Mouse (Mus musculus) left cerebral cortex, adult 11 months (tissue): ENCODE measurements around the gene Ppp1r14b.

ENCODE experiments used
- DNase-seq: peaks from one replicate; pipeline ENCODE4 v3.0.0; 2022; ENCODE audit warnings: low spot score

Gene Ppp1r14b

DNA sequence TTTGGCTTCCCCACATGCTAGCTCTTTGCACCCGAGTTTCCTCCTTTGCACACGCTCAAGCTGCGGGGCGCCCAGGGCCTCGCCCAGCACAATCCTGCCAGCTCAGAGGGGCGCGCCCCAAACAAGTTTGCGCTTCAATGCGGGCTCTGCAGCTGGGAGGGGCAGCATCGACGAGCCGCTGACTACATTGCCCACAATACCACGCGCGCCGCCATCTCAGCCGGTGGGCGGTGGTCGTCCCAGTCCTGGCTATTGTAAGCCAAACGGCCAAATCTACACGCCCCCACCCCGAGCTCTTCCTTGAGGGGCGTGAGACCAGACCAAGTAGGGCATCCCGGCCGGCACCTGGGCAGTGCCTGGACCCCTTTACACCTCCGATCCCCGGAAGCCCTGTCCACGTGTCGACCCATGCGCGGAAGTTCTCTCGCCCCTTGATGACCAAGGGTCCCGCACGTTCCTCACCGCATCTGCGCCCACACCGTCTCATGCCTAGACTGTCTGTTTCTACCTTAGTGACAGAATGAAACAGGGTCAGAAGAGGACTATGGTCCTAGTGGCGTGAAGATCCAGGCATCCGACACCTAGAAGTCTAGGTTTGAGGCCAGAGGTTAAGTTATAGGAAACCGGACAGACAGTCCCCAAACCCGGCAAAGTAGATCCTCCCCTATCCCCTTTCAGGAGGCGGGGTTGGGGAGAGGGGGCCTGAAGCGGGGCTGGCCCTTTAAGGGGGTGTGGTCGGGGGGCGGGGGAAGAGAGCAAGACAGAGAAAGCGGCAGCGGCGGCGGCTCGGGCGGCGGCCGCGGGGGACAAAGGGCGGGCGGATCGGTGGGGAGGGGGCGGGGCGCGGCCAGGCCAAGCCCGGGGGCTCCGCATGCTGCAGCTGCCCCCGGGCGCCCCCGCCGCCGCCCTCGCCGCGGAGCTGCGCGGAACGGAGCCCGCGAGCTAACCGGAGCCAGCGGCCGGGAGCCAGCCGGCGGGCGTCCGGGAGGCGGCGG is at the start of gene Ppp1r14b:
TSS of gene Ppp1r14b (plus strand) at position 758 of the 995 bp plus-strand sequence.
- no peak for DNase-seq

- DNase-seq, result no peak
Observed at GRCm38 (mm10) chr19:6925307-6925573, 49.5 kb upstream of the Ppp1r14b start, which contains the start of gene Catsperz. Catsperz (minus strand) TSS chr19:6925380.

DNA sequence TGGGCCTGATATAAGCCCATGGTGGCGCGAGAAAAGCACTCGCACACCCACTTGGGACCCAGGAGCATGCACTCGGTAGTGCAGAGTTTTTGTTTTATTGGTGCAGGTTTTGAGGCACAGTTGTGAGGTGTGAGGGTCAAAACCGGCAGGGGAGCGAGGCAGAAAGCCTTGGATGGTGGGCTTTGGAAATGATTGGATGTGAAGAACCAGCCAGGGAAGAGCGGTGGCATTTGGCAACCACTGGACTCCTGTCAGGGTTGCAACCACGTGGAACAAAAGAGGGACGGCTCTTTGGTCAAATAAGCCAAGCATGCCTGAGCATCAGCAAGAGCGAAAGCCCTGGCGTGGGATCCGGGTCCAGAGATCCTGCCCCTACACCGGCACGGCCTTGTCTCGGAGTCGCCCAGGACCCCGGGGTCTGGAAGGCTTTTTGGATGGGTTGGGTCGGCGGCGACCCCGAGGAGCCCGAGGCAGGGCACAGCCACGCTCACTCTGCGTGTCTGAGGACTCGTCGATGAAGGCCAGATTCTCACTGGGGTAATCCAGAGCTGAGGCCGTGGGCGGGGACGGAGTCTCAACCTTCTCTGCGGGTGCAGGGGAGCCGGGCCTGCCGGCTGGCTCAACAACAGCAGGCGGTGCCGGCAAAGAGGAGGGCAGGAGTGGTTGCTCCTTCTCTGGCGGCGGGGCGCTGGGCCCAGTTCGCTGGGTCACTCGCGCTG is 49.0 kb upstream of the Ppp1r14b start:
- no peak for DNase-seq

DNA sequence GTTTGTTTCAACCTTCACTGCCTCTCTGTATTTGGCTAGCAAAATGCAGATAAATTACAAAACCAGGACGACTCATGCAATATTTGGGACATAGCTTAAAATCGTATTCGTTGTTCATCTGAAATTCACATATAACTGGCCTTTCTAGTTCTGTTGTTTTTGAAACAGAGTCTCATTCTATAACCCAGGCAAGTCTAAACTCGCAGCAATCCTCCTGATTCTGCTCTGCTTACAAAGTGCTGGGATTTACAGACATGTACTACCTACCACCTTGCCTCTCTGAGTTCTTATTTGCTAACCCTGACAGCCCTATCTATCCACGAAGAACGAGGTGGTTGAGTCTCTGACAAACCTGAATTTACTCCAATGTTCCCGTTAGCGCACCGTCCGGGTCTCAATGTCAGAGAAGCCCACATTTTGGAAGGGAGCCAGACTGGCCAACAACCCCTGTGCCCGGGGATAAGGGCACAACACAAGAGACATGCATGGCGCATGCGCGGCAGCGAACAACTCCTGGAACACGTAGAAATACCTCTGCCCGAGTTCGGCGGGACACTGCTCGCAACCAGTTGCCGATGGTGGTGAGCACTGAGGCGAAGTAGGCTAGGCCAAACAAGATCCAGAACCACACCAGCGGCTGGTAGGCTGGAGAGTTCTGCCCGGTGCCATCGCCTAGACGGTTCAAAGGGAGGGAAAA is 48.1 kb upstream of the Ppp1r14b start:
- DNase-seq, result no peak

GRCm38 (mm10) chr19:6928080-6928479 is 46.7 kb upstream of the Ppp1r14b start:
- no peak for DNase-seq

DNA sequence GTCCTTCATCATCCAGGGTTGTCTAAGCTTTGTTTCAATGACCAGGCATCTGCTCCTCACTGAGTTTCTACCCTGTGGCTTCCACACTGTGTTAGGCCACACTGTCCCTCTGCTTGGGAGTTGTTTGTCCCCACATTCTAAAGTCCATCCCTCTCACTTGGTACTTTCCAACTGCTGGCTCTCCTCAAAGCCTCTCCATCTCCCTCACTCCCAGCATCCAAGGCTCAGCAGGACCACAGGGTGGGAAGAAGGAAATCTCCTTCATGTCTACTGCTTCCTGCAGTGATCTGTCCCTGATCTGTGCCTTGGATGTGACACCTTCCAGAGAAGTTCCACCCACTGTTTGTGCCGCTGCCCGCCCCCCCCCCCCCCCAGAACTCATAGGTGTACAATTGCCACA is 43.8 kb upstream of the Ppp1r14b start:
- DNase-seq, result no peak

DNA sequence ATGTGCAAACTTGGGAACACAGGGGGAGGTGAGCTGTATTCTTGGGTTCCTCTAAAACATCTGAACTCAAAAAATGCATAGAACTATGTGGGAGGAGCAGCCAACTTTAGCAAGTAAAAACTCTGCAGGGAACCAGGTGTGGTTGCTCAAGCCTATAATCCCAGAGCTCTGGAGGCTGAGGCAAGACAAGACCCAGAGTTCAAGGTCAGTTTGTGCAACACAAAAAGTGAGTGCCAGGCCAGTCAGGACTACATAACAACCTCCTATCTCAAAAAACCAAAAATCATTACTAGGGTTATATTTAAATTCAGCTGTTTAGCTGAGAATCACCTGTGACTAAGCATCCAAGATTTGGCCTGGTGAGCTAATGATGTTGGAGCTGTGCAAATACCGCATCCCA is 42.8 kb upstream of the Ppp1r14b start:
- DNase-seq, result no peak

- no peak for DNase-seq
Observed at GRCm38 (mm10) chr19:6933102-6933435, 41.7 kb upstream of the Ppp1r14b start.

- DNase-seq, result no peak
Observed at GRCm38 (mm10) chr19:6933436-6934194, 41.2 kb upstream of the Ppp1r14b start.

GRCm38 (mm10) chr19:6934195-6934977 is 40.4 kb upstream of the Ppp1r14b start, which contains the start of gene Kcnk4:
Kcnk4 (minus strand) TSS chr19:6934515.
- no peak for DNase-seq

DNA sequence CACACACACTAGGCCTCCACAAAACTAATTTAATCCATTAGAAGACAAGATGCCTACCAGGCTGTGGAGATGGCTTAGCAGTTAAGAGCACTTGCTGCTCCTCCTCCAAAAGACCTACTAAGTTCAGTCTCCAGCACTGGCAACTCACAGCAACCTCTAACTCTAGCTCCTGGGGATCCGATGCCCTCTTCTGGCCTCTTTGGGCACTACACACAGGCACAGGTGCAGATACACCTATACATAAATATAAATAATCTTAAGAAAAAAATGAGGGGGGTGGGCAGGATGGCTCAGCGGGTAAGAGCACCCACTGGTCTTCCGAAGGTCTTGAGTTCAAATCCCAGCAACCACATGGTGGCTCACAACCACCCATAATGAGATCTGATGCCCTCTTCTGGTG is 38.5 kb upstream of the Ppp1r14b start:
- no peak for DNase-seq

GRCm38 (mm10) chr19:6937541-6938465 is 37.0 kb upstream of the Ppp1r14b start:
- no peak for DNase-seq

DNA sequence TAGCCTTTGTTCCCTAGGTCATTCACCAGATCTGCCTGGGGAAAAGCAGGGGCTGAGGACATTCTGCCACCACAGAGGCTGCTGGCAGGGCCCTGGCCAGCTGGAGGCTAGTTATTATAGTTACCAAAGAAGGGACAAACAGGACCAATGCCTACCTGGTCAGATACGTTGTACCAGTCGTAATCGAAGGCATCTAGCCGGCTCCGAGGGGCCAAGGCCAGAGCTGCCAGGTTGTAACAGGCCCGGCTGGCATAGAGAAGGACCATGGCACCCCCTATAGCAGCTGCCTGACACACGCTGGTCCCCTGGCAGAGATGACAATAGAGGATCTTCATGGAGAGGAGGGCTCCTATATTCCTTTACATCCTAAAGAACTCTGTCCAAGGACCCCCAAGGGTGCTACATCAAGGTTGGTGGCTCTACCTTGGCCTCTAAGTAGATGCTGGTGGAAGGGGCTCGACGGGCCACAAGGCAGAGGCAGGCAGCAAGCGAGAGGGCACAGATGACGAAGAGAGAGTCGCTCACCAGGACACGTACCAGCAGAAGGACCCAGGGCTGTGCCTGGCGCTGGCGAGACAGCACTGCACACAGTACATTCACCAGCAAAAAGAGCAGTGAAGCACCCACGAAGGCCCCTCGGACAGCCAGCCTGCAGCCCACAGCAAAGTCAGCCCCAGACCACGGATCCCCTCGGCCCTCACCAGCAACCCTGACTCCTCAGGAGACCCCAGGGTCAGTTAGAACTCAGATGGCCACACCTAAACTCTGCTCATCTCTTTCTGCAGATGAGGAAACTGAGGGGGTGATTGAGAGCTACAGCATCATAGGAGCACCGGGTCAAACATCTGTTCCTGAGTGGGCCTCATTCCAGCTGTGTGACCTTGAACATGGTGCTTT is 35.4 kb upstream of the Ppp1r14b start:
- no peak for DNase-seq

- no peak for DNase-seq
Observed at GRCm38 (mm10) chr19:6940396-6941351, 34.1 kb upstream of the Ppp1r14b start.

- peak; percentile 85 for DNase-seq
Observed at GRCm38 (mm10) chr19:6941372-6942248, 33.2 kb upstream of the Ppp1r14b start, which contains the start of gene Bad. Bad (plus strand) TSS chr19:6941861.

GRCm38 (mm10) chr19:6942249-6942691 is 32.5 kb upstream of the Ppp1r14b start, which contains the start of gene Gpr137:
Gpr137 (minus strand) TSS chr19:6942480.
- DNase-seq, result peak; percentile 92
